Mouse (Mus musculus) hindbrain, embryonic 11.5 days (tissue): ENCODE results near the gene Wwox. TPM values are rescaled to one million over a fixed set of nuclear protein-coding genes. Genes with fewer than 3 reads are reported as not detected.
"Not testable (repeated sequence)": the region's sequence is repeated elsewhere in the genome, so short reads cannot be mapped to it uniquely, and the experiment has no call there.

Experiments
- ATAC-seq: fragments of 200-750 bp; cut with Nextera tagmentation; 2 replicates; pipeline ENCODE4 v1.8.0; 2017; ENCODE audit warnings: mild to moderate bottlenecking, moderate TSS enrichment, moderate library complexity; ENCODE audit not compliant: low FRiP score
- DNase-seq: peaks from one replicate; pipeline ENCODE4 v3.0.0-alpha.2; 2015; ENCODE audit warnings: low spot score
- H3K27ac ChIP-seq: fragments of 300-500 bp; sonication (generic); 2 replicates; pipeline ENCODE4 v1.5.1; 2014; ENCODE audit warnings: mild to moderate bottlenecking, low read depth, low read length
- H3K27me3 ChIP-seq: fragments of 300-500 bp; sonication (generic); 2 replicates; pipeline ENCODE4 v1.6.1; 2014; ENCODE audit warnings: mild to moderate bottlenecking, low read length, moderate library complexity, mixed read lengths; ENCODE audit not compliant: control insufficient read depth, insufficient read depth
- H3K36me3 ChIP-seq: fragments of 300-500 bp; sonication (generic); 2 replicates; pipeline ENCODE4 v1.6.1; 2014; ENCODE audit warnings: mild to moderate bottlenecking, low read length, moderate library complexity, mixed read lengths; ENCODE audit not compliant: control insufficient read depth, insufficient read depth
- H3K4me1 ChIP-seq: fragments of 300-500 bp; sonication (generic); replicated peaks from 2 replicates; pipeline ENCODE4 v1.6.1; 2014; ENCODE audit warnings: low read length, mixed read lengths; ENCODE audit not compliant: control insufficient read depth, insufficient read depth
- H3K4me2 ChIP-seq: fragments of 300-500 bp; sonication (generic); replicated peaks from 2 replicates; pipeline ENCODE4 v1.6.1; 2014; ENCODE audit warnings: mild to moderate bottlenecking, low read depth, low read length
- H3K4me3 ChIP-seq: fragments of 300-500 bp; sonication (generic); 2 replicates; pipeline ENCODE4 v1.5.1; 2014; ENCODE audit warnings: low read depth, low read length
- H3K9ac ChIP-seq: fragments of 300-500 bp; sonication (generic); 2 replicates; pipeline ENCODE4 v1.6.1; 2014; ENCODE audit warnings: low read depth, low read length
- H3K9me3 ChIP-seq: fragments of 300-500 bp; sonication (generic); 2 replicates; pipeline ENCODE4 v1.6.1; 2016; ENCODE audit warnings: low read length; ENCODE audit not compliant: control insufficient read depth
- WGBS: fragments of 180-500 bp; shearing (Covaris S2); extraction: QIAGEN DNeasy Blood & Tissue Kit; methylation state at CpG from one replicate; pipeline ENCODE4 v1.1.7; 2014; 5-methylcytosine and 5-hydroxymethylcytosine counted together
- polyA plus RNA-seq: library from polyadenylated mRNA; unstranded; fragments of >200 nt; fragmentation: Nextera tagmentation; extraction: Ambion mirVana; gene quantifications from 2 replicates; pipeline ENCODE4 v1.2.1, GENCODE M21; 2014

Gene Wwox
- polyA plus RNA-seq, 1 experiment from 2014 or later, result 14.1 TPM

- Histone ChIP-seq H3K4me1 (0 out of 2 replicates have a peak, but pooled peaks cover 5% of the 10 kb centered on the region), H3K9me3 (no peaks in the 10 kb centered on the region), H3K4me3 (no peak overlapping the region), H3K4me2 (no peak overlapping the region), H3K9ac (no peak overlapping the region), H3K27ac (no peak overlapping the region), H3K27me3 (no peaks in the 10 kb centered on the region), H3K36me3 (no peaks in the 10 kb centered on the region)
- 80% methylated on average over 8 of the region's 8 CpGs for WGBS
- ATAC-seq (no peak), DNase-seq (no peak)
Measured at GRCm38 (mm10) chr8:114821543-114821942, 382.1 kb downstream of the Wwox start.

GRCm38 (mm10) chr8:114825460-114825859 lies 386.0 kb downstream of the Wwox start:
- H3K4me3 ChIP-seq, result no peak overlapping the region
- H3K9me3 ChIP-seq, result no peaks in the 10 kb centered on the region
- DNase-seq (no peak), ATAC-seq (no peak)
- no peaks in the 10 kb centered on the region for H3K27me3 ChIP-seq
- H3K4me2 ChIP-seq, result no peak overlapping the region
- H3K36me3 ChIP-seq, result no peaks in the 10 kb centered on the region
- no peaks in the 10 kb centered on the region for H3K4me1 ChIP-seq
- H3K27ac ChIP-seq, result no peak overlapping the region
- H3K9ac ChIP-seq, result no peak overlapping the region
- 91% methylated on average over 8 of the region's 8 CpGs for WGBS

- no peak overlapping the region for H3K4me2 ChIP-seq
- no peak overlapping the region for H3K9ac ChIP-seq
- DNase-seq, result no peak
- no peaks in the 10 kb centered on the region for H3K4me1 ChIP-seq
- no peaks in the 10 kb centered on the region for H3K36me3 ChIP-seq
- H3K4me3 ChIP-seq, result no peak overlapping the region
- WGBS, result 90% methylated on average over 5 of the region's 5 CpGs
- no peak for ATAC-seq
- no peak overlapping the region for H3K27ac ChIP-seq
- no peaks in the 10 kb centered on the region for H3K9me3 ChIP-seq
- no peaks in the 10 kb centered on the region for H3K27me3 ChIP-seq
Measured at GRCm38 (mm10) chr8:114826991-114827390, 387.5 kb downstream of the Wwox start.

DNA sequence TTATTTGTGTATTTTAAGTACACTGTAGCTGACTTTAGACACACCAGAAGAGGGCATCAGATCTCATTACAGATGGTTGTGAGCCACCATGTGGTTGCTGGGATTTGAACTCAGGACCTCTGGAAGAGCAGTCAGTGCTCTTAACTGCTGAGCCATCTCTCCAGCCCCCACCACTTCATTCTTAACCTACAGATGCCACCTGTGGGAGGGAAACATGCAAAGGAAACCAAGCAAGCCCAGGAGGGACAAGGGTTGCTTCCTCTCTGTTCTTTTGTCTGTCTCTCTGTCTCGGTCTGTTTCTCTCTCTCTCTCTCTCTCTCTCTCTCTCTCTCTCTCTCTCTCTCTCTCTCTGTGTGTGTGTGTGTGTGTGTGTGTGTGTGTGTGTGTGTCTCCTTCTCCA lies 388.4 kb downstream of the Wwox start:
- H3K9ac ChIP-seq, DNase-seq, H3K4me2 ChIP-seq, H3K4me3 ChIP-seq, H3K9me3 ChIP-seq, H3K36me3 ChIP-seq, H3K4me1 ChIP-seq, H3K27me3 ChIP-seq, ATAC-seq, H3K27ac ChIP-seq: not testable (repeated sequence)
- 56% methylated on average over 1 of the region's 1 CpGs for WGBS

- Histone ChIP-seq H3K27ac (no peak overlapping the region), H3K4me1 (no peaks in the 10 kb centered on the region), H3K27me3 (no peaks in the 10 kb centered on the region), H3K9me3 (no peaks in the 10 kb centered on the region), H3K36me3 (no peaks in the 10 kb centered on the region), H3K9ac (no peak overlapping the region), H3K4me3 (no peak overlapping the region), H3K4me2 (no peak overlapping the region)
- no peak for ATAC-seq
- DNase-seq, result no peak
- WGBS, result 74% methylated on average over 9 of the region's 9 CpGs
Measured at GRCm38 (mm10) chr8:114831595-114831994, 392.1 kb downstream of the Wwox start.

GRCm38 (mm10) chr8:114832251-114832774 lies 392.9 kb downstream of the Wwox start:
- no peaks in the 10 kb centered on the region for H3K4me1 ChIP-seq
- H3K27me3 ChIP-seq, result no peaks in the 10 kb centered on the region
- WGBS, result 90% methylated on average over 8 of the region's 8 CpGs
- ATAC-seq, result no peak
- no peak overlapping the region for H3K9ac ChIP-seq
- no peaks in the 10 kb centered on the region for H3K9me3 ChIP-seq
- DNase-seq, result no peak
- H3K4me2 ChIP-seq, result no peak overlapping the region
- no peak overlapping the region for H3K4me3 ChIP-seq
- no peaks in the 10 kb centered on the region for H3K36me3 ChIP-seq
- H3K27ac ChIP-seq, result no peak overlapping the region

GRCm38 (mm10) chr8:114834730-114835129 lies 395.3 kb downstream of the Wwox start:
- Histone ChIP-seq H3K4me3 (no peak overlapping the region), H3K9ac (no peak overlapping the region), H3K36me3 (no peaks in the 10 kb centered on the region), H3K9me3 (no peaks in the 10 kb centered on the region), H3K4me1 (no peaks in the 10 kb centered on the region), H3K27me3 (no peaks in the 10 kb centered on the region), H3K27ac (no peak overlapping the region), H3K4me2 (no peak overlapping the region)
- 85% methylated on average over 15 of the region's 15 CpGs for WGBS
- no peak for ATAC-seq
- no peak for DNase-seq

DNA sequence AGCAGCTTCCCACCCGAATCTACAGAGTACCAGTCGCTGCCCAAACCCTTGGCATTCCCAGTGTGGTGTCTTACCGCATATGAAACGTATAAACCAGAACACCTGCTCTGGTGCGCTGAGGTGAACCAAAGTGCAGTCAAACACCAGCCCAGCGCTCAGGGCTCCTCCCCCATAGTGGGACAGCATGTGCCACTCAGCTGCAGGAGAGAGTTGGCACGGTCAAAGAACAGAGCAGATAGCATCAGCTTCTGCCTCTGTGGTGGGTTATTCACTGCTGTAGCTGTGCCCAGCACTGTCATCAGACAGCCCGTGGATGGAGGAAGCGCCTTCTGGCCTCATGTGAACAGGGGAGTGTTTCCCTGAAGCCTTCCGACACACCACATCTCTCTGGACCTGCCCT lies 400.5 kb downstream of the Wwox start:
- Histone ChIP-seq H3K27ac (no peak overlapping the region), H3K9me3 (no peaks in the 10 kb centered on the region), H3K4me2 (no peak overlapping the region), H3K9ac (no peak overlapping the region), H3K27me3 (no peaks in the 10 kb centered on the region), H3K4me1 (no peaks in the 10 kb centered on the region), H3K36me3 (no peaks in the 10 kb centered on the region), H3K4me3 (no peak overlapping the region)
- WGBS, result 91% methylated on average over 10 of the region's 10 CpGs
- ATAC-seq (no peak), DNase-seq (no peak)

DNA sequence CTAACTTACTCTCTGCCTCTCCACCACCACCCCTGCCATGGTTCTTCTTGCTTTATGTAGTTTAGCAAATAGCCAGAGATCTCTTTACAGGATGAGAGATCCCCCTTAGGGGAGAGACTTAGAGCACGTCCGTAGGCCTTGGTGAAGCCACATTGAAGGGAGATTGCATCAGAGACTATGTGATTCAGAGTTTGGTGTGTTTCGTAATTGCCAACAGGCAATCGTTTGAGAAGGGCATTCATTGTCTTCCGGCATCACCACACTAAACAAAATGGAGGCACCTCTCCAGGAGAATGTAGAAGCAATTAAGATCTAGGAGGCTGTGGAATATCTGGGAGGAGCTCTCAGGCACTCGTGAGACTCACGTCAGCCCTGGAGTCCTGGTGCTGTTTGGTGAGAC lies 408.2 kb downstream of the Wwox start:
- no peak overlapping the region for H3K9ac ChIP-seq
- no peaks in the 10 kb centered on the region for H3K9me3 ChIP-seq
- ATAC-seq (no peak), DNase-seq (no peak)
- WGBS, result 90% methylated on average over 7 of the region's 7 CpGs
- no peak overlapping the region for H3K4me2 ChIP-seq
- H3K27me3 ChIP-seq, result no peaks in the 10 kb centered on the region
- no peak overlapping the region for H3K4me3 ChIP-seq
- no peak overlapping the region for H3K27ac ChIP-seq
- no peaks in the 10 kb centered on the region for H3K36me3 ChIP-seq
- H3K4me1 ChIP-seq, result no peaks in the 10 kb centered on the region
